Mouse (Mus musculus) right cerebral cortex, adult 18-20 months (tissue): ENCODE measurements around the gene Wwtr1.

Experiments used
- DNase-seq: peaks from one replicate; pipeline ENCODE4 v3.0.0; 2022; ENCODE audit warnings: mixed read lengths

Gene Wwtr1

DNA sequence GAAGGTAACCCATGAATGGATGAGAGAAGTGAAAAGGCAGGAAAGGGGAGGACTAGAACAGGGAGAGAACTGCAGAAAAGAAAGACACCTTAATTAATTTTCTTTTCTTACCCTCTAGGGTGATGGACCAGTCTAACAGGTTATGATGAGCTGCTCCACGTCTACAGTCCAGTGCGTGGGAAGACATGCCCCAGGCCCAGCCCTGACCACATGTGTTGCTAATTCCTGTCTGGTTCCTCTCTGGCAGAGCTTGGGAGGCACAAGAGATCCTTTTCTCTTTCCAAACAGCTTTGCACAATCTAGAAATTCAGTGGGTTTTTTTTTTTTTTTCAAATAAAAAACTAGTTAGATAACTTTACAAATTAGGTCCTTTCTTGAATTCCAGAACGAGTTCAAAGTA is 134.8 kb downstream of the Wwtr1 start:
- no peak for DNase-seq

GRCm38 (mm10) chr3:57435364-57435763 is 140.3 kb downstream of the Wwtr1 start:
- DNase-seq, result no peak

- DNase-seq, result no peak
Measured at GRCm38 (mm10) chr3:57431706-57432105, 144.0 kb downstream of the Wwtr1 start.

DNA sequence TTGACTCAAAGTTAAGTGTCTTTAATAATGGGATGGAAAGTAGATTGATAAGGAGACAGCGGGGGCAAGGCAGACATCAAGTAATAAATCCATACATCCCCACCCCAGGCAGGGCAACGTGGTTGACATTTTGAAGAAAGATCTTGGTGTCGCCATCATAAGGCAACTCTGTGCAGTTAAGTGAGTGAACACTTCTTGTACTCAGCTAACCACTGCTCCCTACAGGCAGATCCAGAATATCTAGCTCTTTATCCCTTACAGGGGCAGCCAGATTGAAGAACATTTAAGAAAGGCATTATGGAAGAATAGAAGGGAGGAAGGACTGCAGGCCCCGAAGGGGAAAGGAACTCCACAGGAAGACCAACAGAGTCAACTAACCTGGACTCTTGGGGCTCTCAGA is 146.2 kb downstream of the Wwtr1 start:
- DNase-seq, result no peak

DNA sequence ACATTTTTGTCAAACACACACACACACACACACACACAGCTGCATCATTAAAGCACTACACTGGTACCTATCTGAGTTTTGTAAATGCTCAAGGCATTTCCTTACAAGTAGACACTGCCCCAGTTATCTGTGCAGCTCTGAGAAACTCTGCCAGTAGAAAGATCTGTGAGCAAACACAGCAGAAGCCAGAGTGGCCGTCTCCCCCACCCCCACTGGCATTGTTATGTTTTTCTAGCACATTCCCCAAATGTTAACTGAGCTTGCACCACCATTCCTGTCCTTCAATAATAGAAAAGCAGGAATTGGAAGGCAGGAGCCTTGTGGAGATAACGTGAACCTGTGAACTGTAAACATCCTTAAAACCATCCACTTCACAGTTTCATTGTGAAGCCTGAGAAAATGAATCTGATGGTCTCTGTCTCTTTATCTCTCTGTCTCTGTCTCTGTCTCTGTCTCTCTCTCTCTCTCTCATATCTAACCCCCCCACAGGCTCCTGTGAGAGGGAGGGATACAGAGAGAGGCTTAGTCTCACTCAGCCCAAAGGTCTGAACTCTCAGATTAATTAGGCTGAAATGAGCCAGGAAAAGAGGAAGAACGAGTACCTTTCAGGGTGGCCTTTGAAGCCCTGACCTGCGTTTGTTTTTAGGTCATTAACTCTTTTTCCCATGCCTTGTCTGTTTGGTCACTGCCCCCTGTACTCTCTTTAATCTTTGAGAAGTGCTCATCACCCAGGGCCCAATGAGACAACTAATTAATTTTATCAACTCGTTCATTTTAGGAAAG is 146.8 kb downstream of the Wwtr1 start:
- DNase-seq, result no peak

DNA sequence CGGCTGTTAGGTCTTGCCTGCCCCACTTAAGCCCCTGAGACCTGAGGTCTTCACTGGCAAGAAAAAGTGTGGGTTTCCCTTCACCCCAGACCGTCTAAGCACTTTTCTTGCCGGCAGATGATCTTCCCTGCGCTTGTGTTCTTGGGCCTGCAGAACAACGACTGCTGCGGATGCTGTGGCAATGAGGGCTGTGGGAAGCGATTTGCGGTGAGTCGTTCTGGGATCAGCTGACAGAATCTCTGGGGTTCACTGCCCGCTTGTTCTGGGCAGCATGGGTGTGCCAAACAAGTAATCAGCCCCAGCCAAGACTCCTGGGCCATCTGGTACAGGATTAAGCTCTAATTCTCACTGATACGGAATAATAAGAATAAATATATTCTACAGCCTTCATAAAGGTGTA is 149.4 kb downstream of the Wwtr1 start:
- no peak for DNase-seq

GRCm38 (mm10) chr3:57425089-57425730 is 150.5 kb downstream of the Wwtr1 start, which contains the start of gene Tm4sf4:
Gene Tm4sf4 (plus strand): TSS chr3:57425314.
- no peak for DNase-seq

DNA sequence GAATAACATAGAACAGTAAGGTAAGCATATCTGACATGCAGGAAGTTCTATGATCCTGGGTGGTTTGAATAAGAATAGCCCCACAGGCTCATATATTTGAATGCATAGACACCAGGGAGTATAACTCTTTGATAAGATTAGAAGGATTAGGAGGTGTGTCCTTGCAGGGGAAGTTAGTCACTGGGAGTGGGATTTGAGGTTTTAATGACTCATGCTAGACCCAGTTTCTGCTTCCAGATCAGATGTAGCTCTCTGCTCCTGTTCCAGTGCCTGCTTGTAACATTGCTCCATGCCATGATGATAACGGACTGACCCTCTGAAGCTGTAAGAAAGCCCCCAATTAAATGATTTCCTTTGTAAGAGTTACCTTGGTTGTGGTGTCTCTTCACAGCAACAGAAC is 155.1 kb downstream of the Wwtr1 start:
- no peak for DNase-seq

DNA sequence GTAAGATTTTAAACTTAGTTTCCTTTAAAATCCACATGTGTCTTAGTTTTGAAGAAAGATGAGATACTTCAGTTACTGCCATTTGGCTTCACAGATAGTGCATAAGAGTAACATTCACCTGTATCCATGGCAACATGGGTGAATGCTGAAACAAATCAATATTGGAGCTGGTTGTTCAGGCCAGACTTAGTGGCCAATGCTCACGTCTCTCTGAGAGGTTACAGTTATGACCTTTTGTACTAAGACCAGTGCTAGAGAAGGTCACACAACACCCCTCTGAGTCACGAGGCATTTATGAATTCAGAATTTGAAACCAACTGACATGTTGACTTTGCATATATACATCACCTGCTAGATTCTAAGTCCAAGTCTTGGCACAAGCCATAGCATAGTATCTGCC is 155.5 kb downstream of the Wwtr1 start:
- DNase-seq, result no peak

DNA sequence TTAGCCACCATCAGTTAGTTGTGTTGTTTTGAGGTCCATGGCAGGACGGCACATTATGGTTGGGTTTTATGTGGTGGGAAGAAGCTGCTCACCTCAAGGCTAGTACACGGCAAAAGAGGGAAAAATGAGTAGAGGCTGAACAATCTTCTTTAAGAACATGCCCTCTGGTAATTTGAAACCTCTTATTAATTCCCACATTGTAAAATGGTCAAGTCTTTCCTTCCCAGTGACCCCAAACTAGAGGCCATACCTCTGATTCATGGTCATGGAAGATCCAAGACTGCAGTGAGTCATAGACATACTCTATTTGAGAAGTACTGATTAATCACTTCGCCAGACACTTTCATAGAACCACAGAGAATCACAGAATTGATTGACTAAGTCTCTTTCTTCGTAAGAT is 164.2 kb downstream of the Wwtr1 start:
- DNase-seq, result no peak
